Mouse (Mus musculus): ENCODE measurements around the gene Slx4ip.
"Not testable (repeated sequence)": the region's sequence is repeated elsewhere in the genome, so short reads cannot be mapped to it uniquely, and the experiment has no call there.

DNA sequence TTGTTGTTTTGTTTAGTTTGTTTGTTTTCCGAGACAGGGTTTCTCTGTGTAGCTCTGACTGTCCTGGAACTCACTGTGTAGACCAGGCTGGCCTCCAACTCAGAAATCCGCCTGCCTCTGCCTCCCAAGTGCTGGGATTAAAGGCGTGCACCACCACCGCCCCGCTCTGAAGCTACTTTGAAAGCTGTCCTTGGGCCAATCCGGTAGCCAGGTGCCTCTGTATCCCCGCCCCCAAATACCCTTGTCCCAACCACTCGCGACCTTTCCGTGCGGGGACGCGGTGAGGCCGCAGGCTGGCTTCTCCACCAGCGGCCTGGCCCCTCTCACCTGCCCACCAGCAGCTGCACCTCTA lies 326 bp upstream of the Slx4ip start:
- not testable (repeated sequence) for TF ChIP-seq FLI1 (IDR thresholded peaks at IDR 0.05; ENCODE audit: low read length); GATA1 (IDR thresholded peaks at IDR 0.05; ENCODE audit: borderline replicate concordance, low read length)

All from megakaryocyte, embryonic 14.5 days (primary cell).